Comparison of ENCODE assay signal across 8 mouse cellular contexts in the genomic region with DNA sequence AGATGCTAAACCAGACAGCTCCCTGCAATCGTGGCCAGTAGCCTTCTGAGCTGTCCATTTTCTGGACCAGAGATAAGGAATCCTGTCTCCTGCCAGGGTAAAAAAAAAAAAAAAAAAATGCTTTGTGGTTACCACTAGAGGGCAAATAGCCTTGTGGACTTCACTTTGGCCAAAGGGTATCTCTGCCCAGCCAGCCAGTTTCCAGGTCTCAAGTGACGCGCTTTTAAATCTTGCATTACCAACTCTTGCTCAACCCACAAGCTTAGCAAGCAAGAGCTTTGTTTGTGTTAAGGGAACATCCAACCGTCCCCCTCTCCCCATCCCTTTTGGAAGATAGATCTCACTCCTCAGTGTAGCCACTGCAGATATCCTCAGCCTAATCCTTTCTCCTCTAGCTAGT. TPM values are rescaled to one million over a fixed set of nuclear protein-coding genes. Genes with fewer than 3 reads are reported as not detected.
A peak's percentile ranks its signal among the peaks of the same experiment; 100 is the strongest.
DNase-seq lines count a peak whose midpoint lies in the region; ATAC-seq lines count a peak whose summit lies in the region.

No protein-coding gene starts in this region.

- H3K4me3 ChIP-seq in forebrain, embryonic 12.5 days (replicated peaks) = no peak overlapping the region
- H3K4me3 ChIP-seq in forebrain, embryonic 11.5 days (ENCODE audit: low read depth, low read length) = no peak overlapping the region

- H3K9me3 ChIP-seq in forebrain, embryonic 12.5 days = no peaks in the 10 kb centered on the region
- H3K9me3 ChIP-seq in forebrain, embryonic 11.5 days (ENCODE audit: control insufficient read depth, low read length) = no peaks in the 10 kb centered on the region

- WGBS in forebrain, embryonic 12.5 days = 12% methylated on average over 4 of the region's 4 CpGs
- 14% methylated on average over 4 of the region's 4 CpGs for WGBS in forebrain, embryonic 11.5 days

- peaks cover 9% of the 10 kb centered on the region for H3K4me1 ChIP-seq in forebrain, embryonic 12.5 days
- 0 out of 2 replicates have a peak, but pooled peaks cover 5% of the 10 kb centered on the region for H3K4me1 ChIP-seq in forebrain, embryonic 11.5 days (replicated peaks; ENCODE audit: control insufficient read depth, insufficient read depth, low read length)

- H3K9ac ChIP-seq in forebrain, embryonic 12.5 days = peak overlapping the region; percentile 12; the same call in 1 of the 2 replicates
- no peak overlapping the region for H3K9ac ChIP-seq in forebrain, embryonic 11.5 days (ENCODE audit: low read length)

- DNase-seq in forebrain, embryonic 11.5 days (ENCODE audit: low spot score) = no peak
- peak; percentile 75 for DNase-seq in 3T3-L1 (ENCODE audit: low read depth, low spot score)
- DNase-seq in embryo, embryonic 10 days (ENCODE audit: low spot score) = peak; percentile 43
- DNase-seq in kidney, adult 9 months = peak; percentile 49
- DNase-seq in ovary, postnatal 14 days (ENCODE audit: low spot score) = peak; percentile 7
- no peak for DNase-seq in cerebellum, adult 9-11 months
- DNase-seq in frontal cortex, postnatal 14 days (ENCODE audit: low spot score in 2 of 2) = no peak

- H3K27me3 ChIP-seq in forebrain, embryonic 12.5 days = no peaks in the 10 kb centered on the region
- H3K27me3 ChIP-seq in forebrain, embryonic 11.5 days (ENCODE audit: control insufficient read depth, insufficient read depth, low read length) = no peaks in the 10 kb centered on the region

- no peaks in the 10 kb centered on the region for H3K36me3 ChIP-seq in forebrain, embryonic 12.5 days (replicated peaks)
- no peaks in the 10 kb centered on the region for H3K36me3 ChIP-seq in forebrain, embryonic 11.5 days (ENCODE audit: control insufficient read depth, insufficient read depth, low read length)

- no peak overlapping the region for H3K4me2 ChIP-seq in forebrain, embryonic 12.5 days
- no peak overlapping the region for H3K4me2 ChIP-seq in forebrain, embryonic 11.5 days (ENCODE audit: low read depth, low read length, severe bottlenecking)

- H3K27ac ChIP-seq in forebrain, embryonic 12.5 days = peak overlapping the region; percentile 42; the same call in 1 of the 2 replicates
- no peak overlapping the region for H3K27ac ChIP-seq in forebrain, embryonic 11.5 days (ENCODE audit: low read depth, low read length)

- no peak for ATAC-seq in forebrain, embryonic 12.5 days (ENCODE audit: low FRiP score)
- ATAC-seq in forebrain, embryonic 11.5 days (replicated peaks; ENCODE audit: low FRiP score) = no peak

RNA-seq across cellular contexts. Expression of a gene that starts 23.5 kb away (rescaled TPM):
- polyA plus RNA-seq in forebrain, embryonic 12.5 days (2016; fragmentation: Nextera tagmentation; extraction: Ambion mirVana) = 233 and 239 TPM in 2 replicates
- 182 and 187 TPM in 2 replicates for polyA plus RNA-seq in forebrain, embryonic 11.5 days (2014; fragmentation: Nextera tagmentation; extraction: Ambion mirVana)

Comparison
In these comparisons a context has a peak if more than half of its experiments do, and no peak if none do; other contexts are left out.
1. DNase-seq: peak in 3T3-L1 (single experiment), embryo, embryonic 10 days (single experiment), kidney, adult 9 months (single experiment) and ovary, postnatal 14 days (single experiment); none in forebrain, embryonic 11.5 days (single experiment), cerebellum, adult 9-11 months (single experiment) and frontal cortex, postnatal 14 days (0 of 2).